Mouse (Mus musculus) layer of hippocampus, adult 9-11 months (tissue): ENCODE measurements at regions not wholly inside any gene's neighbourhood (a gene's known extent, or its start where the extent isn't known, plus 50 kb on each side); places are given as distances from the start of the nearest gene placed in this dataset.

Source experiments
- DNase-seq: peaks from one replicate; pipeline ENCODE4 v3.0.0; 2022

GRCm38 (mm10) chr2:51013090-51013489, 135.8 kb downstream of the Rnd3 start:
- no peak for DNase-seq

- no peak for DNase-seq
These were observed 140.7 kb downstream of the Rnd3 start for GRCm38 (mm10) chr2:51008251-51008533.

DNA sequence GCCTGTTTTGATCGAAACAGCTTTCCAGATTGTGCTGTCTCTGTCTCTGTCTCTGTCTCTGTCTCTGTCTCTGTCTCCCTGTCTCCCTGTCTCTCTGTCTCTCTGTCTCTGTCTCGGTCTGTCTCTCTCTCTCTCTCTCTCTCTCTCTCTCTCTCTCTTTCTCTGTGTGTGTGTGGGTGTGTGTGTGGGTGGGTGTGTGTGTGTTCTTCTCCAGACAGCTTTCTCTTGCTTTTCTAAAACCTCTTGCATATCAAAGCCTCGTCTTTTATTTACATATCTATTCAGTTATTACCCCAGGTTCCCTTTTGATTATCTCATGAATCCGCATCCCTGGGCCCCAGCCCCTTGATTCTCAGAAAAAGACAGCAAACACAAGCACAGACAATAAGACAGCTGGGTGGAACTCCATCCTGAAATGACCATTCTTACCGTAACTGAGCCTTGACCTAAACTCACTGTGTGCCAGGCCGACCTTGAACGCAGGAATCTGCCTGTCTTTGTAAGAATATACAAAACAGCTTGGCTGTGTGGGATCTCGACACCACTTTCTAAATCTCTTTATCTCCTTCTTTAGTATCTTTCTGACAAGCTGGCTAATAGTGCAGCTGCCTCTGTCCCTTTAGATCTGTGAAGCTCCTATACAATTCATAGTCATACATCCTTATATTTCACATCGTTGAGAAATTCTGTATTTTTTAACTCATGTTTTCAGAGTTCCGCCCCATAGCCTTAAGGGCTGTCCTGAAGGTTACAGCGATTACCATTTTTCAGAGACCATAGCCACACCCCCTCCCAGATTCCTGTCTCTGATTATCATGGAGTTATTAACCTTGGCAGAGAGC, 141.3 kb downstream of the Rnd3 start:
- DNase-seq = no peak

DNA sequence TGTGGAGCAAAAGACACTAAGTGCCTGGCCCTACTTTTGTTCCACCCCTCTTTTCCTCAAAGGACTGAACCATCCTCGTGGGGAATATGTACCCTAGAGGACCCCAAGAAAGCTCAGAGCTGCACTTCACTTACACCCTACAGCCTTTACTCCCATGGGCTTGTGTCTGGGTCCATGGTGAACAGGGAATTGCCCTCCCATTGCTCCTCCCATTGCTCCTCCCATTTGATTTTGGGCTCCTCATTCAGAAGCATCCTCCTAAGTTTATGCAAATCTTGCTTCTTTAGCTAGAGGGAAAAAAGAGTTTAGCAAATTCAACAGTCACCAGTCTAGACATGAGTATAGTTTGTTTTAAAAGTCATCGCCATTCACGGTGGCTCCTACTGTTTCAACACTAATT, 142.1 kb downstream of the Rnd3 start:
- no peak for DNase-seq

GRCm38 (mm10) chr2:51001548-51001947, 147.4 kb downstream of the Rnd3 start:
- DNase-seq = no peak

DNA sequence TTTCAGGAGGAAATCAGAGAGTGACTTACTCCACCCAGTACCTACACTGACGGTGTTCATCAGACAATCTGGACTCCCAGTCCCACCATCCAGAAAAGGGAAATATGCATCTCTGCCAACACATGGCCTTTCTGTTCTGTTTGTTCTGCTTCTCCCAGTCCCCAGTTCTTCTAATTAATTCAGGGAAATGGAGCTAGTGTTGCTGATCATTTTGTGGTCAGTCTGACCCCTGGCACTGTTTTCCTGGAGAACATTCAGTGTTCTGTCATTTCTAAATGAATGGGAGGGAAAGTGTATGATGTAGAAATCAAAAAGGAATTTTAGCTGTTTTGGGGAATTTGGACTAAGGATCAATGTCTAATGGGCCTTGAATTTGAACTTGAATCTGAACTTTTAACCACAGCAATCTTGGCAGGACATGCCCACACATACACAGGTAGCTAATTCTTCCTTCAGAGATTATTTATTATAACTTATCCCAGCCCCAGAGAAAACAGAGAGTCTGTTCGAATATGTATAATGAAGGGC, 165.0 kb downstream of the Rnd3 start:
- no peak for DNase-seq

- DNase-seq = no peak
These were observed 166.3 kb downstream of the Rnd3 start for GRCm38 (mm10) chr2:50982571-50982970.

- no peak for DNase-seq
These were observed 170.6 kb downstream of the Rnd3 start for GRCm38 (mm10) chr2:50978356-50978755.

GRCm38 (mm10) chr2:50971131-50971825, 177.6 kb downstream of the Rnd3 start:
- DNase-seq = peak; percentile 72

DNA sequence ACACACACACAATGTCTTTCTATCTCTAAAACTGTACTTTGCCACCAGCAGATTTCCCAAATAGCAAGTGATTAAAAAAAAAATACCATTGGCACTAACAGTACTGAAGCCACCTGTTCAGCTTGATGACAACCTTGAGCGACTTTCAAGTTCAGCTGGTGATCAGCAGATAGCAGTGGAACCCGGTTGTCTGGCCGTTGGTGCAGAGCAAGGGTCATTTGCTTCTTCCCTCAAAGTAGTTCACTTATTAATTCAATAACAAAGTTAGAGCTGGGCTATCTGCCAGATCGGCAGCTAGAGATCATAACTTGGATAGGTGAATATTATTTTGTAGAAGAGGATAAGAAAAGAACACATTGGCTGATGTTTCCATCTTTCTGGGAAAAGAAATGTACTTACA, 180.5 kb downstream of the Rnd3 start:
- no peak for DNase-seq

GRCm38 (mm10) chr2:50967826-50968225, 181.1 kb downstream of the Rnd3 start:
- no peak for DNase-seq

DNA sequence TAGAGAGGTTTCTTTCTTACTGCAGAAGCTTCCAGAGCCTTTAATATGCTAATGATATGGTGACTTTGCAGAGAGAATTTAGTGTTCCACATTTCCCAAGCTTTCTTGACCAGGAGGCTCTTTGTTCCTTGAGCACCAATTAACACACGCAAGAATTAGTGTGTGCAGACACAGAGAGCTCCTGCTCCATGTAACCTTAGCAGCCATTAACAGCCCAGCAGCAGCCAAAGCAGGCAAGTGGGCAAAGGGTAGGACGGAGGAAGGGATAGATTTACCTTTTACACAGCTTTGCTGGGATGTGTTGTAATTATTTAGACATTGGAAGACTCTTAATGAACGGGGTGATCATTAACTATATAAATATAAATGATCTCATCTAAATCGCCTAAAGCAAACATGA, 181.8 kb downstream of the Rnd3 start:
- no peak for DNase-seq

DNA sequence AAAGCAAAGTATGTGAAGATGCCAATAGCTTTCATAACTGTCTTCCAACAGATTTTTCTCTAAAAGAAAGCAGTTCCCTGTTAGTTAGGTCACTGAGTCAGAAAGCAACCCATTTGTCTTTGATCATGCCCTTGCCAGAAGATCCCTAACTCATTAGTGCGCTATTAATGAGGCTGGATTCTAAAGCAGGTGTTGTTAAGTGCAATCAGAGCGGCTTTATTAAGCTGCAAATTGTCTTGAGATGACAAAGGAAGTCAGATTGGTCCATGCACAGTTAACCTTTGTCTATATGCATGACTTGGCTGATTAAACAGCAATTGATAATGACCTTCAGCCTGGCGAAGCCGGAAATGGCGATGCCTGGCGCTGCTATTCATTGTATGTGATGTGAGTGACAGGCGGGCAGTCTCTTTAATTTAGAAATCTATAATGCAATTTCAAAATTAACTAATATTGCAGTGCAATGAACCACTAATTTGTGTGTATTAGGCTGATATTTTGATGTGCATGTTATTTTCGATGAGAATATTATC, 183.4 kb downstream of the Rnd3 start:
- DNase-seq = no peak

DNA sequence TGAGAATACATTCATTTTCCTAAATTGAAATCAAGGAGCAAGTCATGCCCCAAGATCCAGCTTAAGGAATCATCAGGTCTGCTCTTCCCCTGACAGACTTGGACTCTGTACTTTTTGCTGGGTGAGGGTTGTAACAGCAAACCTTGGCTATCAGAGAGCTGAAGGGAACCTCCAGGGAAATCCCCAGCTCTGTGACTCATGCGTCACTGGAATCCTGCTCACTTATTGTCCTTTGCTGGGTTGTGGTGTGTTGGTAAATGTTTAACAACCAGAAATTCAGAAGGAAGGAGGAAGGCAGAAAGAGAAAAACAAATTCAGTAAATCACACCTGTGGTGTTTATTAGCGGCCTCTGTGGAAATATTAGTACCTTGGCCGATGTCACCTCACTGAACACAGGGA, 184.8 kb downstream of the Rnd3 start:
- DNase-seq = no peak

- DNase-seq = no peak
These were observed 187.9 kb downstream of the Rnd3 start for GRCm38 (mm10) chr2:50961049-50961448.

- no peak for DNase-seq
These were observed 189.6 kb downstream of the Rnd3 start for GRCm38 (mm10) chr2:50959323-50959722.

DNA sequence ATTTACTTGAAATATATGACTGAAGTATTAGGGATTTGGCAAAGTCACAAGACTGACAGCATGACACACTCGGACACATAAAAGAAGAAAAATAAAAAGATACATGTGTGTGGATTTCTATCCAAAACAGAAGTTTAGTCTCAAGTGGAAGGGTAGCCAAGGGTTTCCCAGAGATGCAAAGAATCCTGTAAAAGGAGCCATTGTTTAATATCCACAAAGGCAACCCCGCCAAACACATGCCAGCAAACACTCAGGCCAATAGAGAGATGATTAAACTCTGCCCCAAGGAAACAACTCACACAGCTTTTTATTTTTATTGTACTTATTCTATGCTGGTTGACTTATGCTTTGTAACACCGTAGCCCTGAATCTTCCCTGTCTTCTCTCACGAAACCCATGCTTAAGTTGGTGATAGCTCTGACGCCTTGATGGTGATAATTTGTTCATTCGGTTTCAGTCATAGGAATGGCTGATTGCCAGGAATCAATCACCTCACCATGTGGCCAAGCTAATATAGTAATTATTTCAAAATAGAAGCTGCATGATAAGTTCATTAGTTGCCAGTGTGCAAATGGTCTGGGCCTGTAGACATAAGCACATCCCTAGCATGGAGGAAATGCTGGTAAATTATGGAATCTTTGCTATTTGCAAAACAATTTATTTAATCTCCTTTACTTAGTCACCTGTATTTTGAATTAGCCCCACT, 194.4 kb downstream of the Rnd3 start:
- DNase-seq = no peak

DNA sequence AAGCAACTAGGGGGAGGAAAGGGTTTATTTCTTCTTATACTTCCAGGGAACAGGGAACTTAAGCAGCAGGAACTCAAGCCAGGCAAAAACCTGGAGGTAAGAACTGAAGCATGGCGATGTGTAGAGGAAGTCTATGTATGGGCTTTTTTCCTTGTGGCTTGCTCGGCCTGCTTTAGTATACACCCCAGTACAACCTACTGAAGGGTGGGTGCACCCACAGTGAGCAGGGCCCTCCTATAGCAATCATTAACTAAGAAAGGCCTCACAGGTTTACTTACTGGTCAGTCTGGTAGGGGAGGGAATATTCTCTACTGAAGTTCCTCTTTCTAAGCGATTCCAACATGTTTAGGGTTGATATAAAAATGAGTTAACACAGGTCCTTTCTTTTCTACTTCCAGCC, 197.9 kb downstream of the Rnd3 start:
- no peak for DNase-seq

GRCm38 (mm10) chr2:50949717-50950116, 199.2 kb downstream of the Rnd3 start:
- DNase-seq = no peak

GRCm38 (mm10) chr2:50945526-50945925, 203.4 kb downstream of the Rnd3 start:
- DNase-seq = no peak

- DNase-seq = no peak
These were observed 205.7 kb downstream of the Rnd3 start for GRCm38 (mm10) chr2:50943180-50943579.

DNA sequence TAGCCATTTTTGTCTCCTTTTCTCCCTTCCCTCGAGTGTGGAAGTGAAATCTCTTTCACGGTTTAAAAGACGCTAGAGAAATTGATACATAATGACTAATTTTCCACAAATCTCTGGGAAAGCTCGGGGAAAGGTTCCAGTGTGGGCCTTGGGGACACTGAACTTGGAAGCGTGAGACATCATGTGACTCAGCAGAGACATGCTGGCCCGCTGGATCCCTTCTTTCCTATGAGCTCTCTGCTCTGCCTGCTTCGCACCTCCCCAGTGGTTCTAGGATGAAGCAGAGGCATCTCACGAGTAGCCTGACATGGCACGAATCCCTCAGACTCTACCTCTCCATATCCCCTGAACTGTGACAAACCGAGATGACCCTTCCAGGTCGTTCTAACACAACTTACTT, 206.2 kb downstream of the Rnd3 start:
- no peak for DNase-seq

DNA sequence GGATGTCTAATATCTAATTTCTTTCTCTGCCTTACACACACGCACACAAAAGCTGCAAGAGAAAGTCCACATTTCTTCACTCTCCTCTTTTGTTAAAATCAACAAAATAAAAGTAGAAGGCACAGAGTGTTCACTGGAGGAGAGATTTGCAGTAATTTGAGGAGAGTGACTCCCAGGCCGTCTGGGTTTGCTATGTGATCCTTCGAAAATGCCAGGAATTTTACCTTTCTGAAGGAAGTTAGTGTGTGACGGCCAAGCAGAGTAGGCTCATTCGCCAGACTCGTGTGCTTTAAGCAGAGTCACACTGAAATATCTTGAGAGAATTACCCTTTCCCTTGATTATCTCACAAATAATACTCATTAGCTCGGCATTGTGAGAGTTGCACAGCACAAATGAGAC, 216.0 kb downstream of the Rnd3 start:
- no peak for DNase-seq

GRCm38 (mm10) chr2:50921002-50921401, 227.9 kb downstream of the Rnd3 start:
- DNase-seq = no peak
